Mouse (Mus musculus): ENCODE data around the gene Slc43a2.
"Not testable (repeated sequence)": the region's sequence is repeated elsewhere in the genome, so short reads cannot be mapped to it uniquely, and the experiment has no call there.

Slc43a2 gene

DNA sequence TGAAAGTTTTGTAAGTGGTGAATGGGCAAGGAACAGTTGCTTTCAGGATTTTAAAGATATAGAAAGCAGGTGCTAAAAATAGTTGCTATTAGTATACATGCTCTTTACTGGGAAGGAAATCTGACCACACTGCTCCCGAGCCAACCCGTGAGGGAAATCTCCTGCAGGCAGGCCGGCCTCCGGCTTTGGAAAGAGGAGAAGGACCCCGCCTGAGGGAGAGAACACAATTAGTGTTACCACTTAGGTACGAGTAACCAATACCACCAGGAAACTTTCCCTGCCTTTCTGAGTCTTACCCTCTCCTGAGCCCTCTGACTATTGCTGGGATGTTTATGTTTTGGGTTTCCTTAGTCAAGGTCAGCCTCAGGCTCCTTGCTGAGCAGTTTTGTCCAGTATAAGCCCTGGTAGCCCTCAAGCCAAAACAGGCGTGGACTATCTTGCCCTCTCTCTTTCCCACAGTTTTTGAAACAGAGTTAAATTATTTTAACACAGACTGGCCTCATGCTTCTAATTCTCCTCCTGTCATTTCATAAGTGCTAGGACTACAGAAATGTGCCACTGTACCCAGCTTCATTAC lies 21.5 kb downstream of the Slc43a2 start:
- no peak for DNase-seq

DNA sequence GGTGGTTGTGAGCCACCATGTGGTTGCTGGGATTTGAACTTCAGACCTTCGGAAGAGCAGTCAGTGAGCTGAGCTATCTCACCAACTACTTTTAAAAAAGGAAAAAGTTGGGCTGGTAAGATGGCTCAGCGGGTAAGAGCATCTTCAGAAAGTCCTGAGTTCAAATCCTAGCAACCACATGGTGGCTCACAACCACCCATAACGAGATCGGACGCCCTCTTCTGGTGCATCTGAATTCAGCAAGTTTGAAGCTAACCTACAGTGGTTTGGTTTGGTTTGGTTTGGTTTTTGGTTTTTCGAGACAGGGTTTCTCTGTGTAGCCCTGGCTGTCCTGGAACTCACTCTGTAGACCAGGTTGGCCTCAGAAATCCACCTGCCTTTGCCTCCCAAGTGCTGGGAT lies 24.5 kb downstream of the Slc43a2 start:
- not testable (repeated sequence) for DNase-seq

DNA sequence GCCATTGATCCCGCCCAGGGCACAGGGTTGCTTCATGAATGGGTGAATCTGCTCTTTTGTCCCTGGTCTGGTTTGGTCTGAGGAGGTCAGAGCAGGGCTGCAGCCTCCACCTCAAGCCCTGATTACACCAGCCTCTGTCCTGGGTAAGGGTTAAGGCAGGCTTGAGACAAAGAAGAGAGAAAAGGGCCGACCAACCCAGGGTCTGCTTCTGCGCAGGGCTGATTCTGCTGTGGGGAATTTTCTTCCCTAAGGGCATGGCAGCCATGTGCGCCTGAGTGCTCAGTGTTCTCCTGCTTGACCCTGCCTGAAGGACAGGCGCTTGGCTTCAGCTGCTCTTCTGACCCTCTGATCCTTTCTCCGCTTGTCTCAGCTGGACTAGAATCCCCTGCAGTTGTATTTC lies 25.6 kb downstream of the Slc43a2 start:
- no peak for DNase-seq

DNA sequence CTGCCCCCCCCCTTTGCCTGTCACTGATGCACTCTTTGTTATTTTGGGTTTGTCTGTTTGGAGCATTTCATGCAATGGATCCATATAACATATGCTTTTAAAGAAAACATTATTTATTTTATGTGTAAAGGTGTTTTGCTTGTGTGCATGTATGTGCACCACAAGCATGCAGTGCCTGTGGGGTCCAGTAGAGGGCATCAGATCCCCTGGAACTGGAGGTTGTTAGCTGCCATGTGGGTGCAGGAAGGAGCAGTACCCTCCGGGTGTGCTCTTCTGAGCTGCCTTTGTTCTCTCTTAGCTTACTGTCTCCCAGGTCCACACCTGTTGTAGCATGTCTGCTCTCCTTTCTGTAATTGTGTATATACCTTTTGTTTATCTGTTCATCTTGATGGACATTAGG lies 26.6 kb downstream of the Slc43a2 start:
- DNase-seq = no peak

DNA sequence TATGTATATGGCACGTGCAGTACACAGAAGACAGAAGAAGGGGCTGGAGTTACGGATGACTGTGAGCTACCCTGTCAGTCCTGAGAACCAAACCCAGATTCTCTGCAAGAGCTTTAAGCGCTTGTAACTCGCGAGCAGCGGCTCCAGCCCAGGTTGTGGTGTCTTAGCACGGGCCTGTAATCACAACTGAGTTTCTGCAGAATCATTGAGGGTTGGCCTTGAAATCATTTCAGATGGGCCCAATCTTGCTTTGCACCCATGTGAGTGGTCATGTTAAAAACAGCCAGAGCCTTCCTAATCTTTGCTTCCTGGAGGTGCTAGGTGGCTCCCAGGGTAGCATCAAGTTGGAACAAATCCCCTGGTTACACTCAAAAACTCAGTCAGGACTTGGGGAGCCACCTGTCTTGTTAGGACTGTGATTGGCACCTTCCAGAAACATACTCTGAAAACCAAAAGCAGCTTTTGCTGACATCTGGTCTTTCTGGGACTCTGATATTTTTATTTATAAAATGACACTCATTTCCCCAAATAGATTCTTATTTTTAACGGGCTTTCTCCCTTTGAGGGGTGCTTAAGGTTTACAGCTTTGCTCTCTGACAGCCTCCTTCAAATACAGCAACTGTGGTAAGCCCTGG lies 28.5 kb downstream of the Slc43a2 start:
- no peak for DNase-seq

DNA sequence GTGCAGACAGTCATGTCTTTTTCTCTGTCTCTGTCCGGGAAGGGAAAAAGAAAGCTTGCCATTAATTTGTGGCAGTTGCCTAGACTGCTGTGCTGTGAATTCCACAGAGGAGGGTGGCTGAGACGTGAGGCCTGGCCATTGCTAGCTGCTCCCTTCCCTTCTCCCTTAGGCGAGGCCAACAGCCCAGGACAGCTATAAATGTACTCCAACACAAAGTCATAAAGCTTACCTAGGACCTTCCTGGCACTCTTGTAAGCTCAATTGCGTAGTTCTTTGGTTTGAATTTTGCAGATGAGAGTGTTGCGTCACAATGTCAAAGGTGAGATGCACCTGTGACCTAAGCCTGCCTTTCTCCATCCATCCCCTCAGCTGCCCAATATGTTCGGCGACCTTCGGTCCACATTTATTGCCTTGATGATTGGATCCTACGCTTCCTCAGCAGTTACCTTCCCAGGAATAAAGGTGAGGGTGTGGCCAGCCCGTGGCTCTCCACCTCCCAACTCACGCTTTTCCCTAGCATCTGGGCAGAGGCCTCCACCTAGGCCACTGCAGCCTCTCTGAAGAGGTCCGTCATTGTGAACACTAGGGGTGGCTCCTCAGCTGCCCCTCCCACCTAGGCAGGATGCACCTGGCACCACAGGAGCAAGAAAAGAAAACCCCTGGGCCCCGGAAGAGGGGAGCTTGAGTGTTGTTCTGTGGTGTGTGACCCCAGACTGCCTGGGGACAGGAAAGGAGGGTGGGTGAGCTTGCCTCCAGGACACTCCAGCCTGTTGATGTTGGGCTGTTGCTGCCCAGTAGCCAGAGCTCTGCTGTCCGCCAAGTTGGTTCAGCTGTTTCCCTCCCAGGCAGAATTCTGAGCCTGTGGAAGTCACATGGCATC lies 29.3 kb downstream of the Slc43a2 start:
- DNase-seq = no peak

DNA sequence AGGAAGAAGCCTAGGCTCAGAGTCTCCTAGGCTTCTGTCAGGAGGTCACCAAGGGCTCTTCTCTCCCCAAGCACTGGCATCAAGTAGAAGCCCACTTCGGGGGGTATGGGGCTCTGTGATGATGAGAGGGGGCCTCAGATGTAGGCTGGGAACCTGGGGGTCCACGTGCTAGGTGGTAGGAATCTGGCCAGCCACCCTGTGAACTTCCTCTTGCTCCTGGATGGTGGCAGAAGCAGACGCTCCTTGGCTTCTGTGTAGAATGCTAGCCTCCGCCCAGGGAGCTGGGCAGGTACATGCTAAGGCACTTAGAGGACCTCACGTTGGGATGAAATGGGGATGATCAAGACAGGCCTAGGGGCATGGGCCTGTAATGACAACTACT lies 29.9 kb downstream of the Slc43a2 start:
- DNase-seq = no peak

DNA sequence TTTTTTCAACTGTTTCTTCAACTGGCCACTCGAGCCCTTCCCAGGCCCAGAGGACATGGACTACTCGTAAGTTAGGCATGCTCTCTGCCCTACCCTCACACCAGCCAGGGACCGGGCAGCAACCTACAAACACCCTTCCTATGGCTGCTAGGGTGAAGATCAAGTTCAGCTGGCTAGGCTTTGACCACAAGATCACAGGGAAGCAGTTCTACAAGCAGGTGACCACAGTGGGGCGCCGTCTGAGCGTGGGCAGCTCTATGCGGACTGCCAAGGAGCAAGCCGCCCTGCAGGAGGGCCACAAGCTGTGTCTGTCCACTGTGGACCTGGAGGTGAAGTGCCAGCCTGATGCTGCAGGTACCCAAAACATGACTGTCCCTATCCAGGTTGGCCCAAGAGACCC lies 31.3 kb downstream of the Slc43a2 start:
- no peak for DNase-seq

DNA sequence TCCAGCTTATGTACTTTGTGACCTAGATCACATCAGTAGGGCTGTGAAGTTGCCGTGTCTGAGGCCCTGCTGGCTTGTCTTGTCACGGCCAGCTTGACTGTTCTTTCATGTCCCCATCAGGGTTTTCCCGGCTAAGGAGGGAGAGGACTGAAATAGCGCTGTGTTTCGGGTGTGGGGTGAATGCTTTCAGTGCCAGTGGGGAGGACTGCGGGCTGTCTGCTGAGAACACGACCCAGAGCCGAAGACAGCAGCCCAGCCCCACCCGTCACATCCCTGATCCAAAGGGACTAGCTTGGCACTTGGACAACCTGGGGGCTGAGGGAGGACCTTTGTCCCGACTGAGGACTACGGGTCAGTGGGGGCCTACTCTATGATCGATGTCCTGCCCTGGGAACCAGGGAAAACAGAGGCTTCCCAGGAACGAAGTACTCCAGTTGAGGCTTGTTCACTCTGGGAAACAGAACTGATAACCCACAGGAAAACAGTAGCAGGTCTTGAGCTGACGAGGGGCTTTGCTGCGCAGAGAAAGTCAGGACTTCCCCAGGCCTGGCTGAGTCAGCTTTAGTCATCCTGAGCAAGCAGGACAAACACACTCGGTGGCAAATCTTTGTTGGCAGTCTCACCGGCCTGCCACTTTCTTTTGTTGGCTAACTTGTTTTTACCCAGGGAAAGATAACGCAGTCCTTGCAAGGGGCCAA lies 32.5 kb downstream of the Slc43a2 start:
- peak; percentile 70 for DNase-seq

DNA sequence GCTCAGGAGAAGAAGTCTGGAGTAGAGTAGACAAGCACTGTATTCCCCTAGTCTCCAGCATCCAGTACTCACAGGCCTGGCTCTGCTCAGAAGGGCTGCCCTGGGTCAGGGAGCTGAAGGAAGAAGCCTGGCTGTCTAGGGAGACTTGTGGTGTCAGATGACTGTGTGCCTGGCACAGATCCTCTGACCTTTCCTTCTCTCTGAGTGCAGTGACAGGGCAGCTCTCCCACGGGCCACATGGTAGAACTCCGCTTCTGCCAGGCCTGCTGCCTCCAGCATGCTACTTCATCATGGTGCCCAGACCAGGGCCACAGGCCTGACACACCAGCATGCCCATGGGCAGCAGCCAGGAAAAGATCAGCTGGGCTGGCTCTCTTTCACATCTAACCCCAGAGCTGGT lies 34.4 kb downstream of the Slc43a2 start:
- DNase-seq = peak; percentile 68

DNA sequence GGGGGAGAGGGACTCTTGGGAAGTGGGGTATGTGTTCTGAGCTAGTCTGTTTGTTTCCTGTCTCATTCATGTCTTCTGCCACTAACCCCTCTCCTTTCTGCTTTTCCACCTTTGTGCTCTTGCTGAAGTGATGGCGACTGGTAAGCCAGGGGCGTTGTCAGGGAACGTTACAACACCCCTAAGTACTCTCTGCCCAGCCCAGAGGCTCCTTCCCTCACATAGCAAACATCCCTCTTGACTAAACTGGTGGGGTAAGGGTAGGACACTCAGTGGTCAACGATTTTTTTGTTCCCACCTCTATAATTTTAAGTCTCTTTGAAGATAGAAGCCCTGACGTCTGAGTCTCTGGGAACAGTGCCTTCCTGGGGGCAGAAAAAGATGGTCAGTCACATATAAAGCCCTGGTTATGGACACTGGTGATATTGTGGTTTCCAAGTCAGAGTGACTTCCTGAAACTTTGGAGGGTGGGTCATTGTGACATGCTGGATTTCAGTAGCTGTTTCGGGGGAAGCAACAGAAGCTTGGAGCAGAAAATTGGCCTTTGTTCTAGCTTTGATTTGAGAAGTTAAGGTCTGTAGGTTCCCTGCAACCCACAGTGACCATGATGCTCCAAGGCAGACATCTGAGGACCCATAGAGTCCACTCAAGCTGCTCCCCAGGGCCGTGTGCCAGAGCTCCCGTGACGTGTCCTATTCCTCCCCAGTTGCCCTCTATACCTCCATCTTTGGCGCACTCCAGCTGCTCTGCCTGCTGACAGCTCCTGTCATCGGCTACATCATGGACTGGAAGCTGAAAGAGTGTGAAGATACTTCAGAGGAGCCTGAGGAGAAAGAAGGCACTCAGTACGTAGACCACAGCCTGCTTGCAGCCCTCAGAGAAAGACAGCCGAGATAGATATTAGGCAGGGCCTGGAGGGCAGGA lies 35.0 kb downstream of the Slc43a2 start:
- no peak for DNase-seq

DNA sequence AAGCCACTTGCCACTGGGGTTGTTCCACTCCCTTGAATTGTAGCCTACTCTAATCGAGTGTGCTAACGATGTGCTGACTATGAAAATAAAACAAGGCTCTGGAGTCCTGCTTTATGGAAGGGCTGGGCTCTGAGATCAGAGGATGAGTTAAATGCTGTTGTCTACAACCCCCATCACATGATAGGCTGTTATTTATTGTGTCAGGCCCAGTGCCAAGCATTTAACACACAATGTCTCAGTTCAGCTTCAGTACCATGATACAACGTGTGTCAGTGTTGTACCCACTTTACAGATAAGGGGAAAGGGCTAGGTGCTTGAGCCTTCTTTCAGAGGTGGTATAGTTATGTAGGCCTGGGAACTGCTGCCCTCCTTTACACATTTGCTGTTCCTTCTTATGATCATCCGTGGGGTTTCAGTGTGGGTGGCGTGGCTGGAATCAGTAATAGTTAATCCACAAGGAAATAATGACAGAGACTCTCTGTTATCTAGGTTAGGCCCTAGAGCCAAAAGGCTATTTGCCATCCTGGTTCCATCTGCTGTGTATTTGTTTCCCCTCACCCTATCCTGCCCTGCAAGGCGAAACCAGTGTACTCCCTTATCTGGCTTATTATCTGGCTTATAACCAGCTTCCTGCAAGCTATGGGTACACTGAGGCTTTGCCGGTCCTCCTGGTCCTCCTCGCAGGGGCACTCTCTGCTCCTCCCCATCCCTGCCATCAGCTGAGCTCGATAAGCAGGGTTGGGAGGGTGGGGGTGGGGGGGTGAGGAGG lies 36.0 kb downstream of the Slc43a2 start:
- no peak for DNase-seq

DNA sequence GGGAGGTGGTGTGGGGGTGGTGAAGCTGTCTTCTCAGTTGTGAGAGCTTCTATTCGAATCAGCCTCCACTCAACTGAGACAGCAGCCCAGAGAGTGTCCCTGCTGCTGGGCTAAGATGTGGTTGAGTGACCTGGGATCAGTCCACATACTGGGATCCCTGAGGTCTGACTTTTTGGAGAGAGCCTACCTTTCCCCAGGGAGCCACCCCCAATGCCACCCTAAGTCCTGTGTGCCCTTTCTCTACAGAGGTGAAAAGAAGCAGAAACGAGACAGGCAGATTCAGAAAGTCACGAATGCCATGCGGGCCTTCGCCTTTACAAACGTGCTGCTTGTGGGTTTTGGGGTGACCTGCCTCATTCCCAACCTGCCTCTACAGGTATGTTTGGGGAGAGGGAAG lies 36.6 kb downstream of the Slc43a2 start:
- no peak for DNase-seq

DNA sequence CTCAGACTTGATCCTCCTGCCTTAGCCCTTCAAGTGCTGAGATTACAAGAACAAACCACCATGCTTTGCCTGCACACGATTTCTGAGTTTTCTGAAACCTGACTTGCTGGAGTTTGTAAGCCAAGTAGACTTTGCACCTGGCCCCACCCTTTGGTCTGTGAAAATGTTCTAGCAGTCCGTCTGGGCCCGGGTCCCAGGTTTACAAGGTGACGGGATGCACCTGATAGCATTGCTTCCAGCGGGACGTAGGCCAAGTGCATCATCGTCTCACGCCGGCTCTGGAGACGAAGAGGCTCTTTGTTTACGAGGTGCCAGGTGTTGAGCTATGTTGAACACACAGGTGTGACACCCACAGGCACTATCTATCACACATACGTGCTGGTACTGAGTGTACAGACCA lies 37.5 kb downstream of the Slc43a2 start:
- no peak for DNase-seq

DNA sequence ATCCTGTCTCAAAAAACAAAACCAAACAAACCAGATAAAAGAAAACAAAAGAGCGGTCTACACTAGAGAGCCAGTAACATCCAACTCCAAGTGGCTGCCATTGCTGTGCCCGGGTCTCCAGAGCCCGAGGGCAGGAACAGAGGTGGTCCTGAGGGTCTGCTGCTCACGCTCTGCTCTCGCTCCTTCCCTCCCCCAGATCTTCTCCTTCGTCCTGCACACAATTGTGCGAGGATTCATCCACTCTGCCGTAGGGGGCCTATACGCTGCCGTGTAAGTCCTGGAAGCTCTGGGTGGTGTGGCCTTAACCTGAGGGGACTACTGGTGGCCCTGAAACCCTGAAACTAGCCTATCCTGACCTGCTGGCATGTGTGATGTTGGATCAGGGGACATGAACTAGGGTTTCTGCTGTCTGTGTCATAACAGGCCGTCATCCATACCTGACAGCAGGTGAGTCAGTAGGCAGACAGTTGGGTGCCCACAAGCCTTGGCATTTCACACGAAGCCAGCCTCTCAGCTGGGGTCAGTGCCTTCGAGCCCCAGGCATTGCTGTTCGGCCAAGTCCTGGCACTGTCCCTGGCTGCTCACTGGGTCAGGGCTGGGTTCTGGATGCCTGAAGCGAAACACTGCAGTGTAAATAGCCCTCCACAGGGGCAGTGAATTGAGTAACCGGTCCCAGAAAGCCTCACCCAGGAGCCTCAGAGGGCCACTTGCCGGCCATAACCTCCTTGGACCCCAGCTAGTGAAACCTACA lies 39.1 kb downstream of the Slc43a2 start:
- DNase-seq = no peak

DNA sequence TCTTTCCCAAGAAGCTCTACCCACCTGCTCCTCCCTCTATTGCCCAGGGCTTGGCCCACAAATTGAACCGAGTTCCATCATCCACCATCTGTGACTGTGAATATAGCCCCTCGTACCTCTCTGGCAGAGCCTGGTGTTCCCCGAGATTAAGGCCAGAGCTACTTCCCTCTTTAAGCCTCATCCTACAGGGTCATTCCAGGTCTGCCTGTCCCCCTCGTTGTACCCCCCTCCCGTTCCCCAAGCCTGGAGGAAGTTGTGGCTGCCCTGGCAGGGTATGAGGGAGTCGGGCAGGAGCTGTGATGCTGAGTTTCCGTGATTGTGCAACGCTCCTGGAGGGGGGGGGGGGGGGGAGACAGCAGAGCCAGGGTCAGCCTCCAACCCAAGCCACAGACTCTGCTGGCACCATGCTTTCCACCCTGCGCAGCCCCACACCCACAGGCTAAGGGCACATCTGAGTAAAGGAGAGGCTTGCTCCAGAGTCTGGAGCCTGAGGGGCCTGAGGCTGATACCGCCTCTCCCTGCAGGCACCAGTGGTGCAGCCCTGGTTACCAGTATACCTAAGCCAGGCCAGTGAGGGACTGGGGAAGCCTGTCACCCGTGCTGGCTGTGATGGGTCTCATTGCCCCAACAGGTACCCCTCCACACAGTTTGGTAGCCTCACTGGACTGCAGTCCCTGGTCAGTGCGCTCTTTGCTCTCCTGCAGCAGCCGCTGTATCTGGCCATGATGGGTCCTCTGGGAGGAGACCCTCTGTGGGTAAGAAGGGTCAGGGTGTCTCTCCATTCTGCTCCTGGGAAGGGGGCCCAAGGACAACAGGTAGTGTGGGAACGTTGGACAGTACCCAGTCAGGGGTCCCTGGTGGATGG lies 39.9 kb downstream of the Slc43a2 start:
- peak; percentile 66 for DNase-seq

DNA sequence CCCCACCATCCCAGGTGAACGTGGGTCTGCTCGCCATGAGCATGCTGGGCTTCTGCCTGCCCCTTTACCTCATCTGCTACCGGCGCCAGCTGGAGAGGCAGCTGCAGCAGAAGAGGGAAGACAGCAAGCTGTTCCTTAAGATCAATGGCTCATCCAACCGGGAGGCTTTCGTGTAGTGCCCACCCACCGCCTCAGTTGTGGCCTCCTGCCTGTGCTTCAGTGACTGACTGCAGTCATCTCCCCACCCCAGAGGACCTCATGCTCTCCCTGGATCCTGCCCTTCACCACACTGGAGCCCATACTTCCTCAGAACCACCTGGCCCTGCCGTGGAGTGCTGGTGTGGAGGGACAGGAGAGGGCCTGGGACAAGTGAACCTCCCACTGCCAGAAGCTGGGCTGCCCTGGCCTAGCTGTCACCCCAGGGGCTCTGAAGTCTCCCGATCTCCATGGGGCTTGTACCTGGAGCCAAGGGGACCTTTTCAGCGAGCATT lies 40.9 kb downstream of the Slc43a2 start:
- DNase-seq = no peak

DNA sequence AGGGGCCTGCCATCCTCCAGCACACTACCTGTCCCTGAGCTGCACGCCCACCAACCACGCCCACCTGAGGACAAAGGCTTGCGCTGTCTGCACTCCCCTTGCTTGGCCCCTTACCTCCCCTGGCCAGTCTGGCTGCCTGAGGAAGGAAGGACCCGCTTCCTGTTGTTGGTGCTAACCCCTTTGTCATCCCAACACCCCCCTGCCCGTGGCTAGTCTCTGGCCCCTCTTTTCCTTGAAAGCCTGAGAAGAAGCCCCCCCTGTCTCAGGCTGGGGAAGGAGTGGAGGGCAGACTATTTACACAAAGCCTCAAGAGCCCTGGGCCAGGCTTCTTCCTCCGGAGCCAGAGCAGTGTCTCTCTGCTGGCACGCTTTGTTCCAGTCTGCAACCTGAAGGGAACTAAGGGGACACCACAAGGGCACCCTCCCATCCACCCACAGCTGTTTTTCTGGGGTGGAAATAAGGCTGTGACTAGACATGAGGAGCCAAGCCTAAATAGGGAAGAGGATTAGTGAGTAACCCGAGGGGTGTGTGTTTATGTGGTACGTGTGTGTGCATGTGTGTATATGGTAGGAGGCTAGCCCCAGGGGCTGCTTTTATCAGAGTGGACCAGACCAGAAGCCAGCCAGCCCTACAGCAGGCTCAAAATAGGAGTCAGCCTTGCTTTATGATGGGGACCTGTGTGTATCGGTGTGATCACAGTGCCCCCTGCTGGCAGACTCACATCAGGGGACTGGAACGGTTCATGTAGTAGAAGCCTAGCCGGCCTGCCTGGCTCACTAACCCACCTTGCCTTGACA lies 41.6 kb downstream of the Slc43a2 start:
- peak; percentile 96 for DNase-seq
